In the genomic region with DNA sequence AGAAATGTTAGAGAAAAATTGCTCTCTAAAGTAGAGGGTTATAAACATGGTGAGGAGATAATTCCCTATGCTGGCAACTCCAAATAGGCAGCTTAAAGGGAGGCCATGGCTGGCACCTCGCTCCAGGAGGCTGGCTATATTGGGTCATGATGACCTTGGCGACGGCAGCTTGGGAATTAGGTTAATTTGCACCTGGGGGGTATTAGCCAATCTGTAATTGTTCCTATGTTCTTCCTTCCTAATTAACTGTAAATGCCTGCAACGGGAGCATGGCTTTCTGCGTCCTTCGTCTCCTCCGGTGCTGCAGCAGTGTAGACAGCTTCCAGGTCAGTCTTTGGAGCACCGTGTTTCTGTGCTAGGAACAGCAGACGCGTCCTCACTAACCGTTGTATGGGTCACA, we compare ENCODE assay signal across 33 mouse cellular contexts. TPM values are rescaled to one million over a fixed set of nuclear protein-coding genes. Genes with fewer than 3 reads are reported as not detected.
DNase-seq lines count a peak whose midpoint lies in the region; ATAC-seq lines count a peak whose summit lies in the region.
"Had no signal": no experiment of that assay in that cellular context is flagged by ENCODE, and none has a peak within 500 bp of the region (broad histone marks: within the 10 kb centered on the region; RNA-seq: fewer than 3 reads in every experiment).

No protein-coding gene starts in this region.

- H3K27me3 ChIP-seq in intestine, embryonic 15.5 days (replicated peaks): no peaks in the 10 kb centered on the region
- H3K27me3 ChIP-seq: embryonic facial prominence, embryonic 13.5 days; limb, embryonic 15.5 days; liver, embryonic 13.5 days had no signal

- H3K4me2 ChIP-seq in intestine, embryonic 15.5 days (replicated peaks): no peak overlapping the region
- H3K4me2 ChIP-seq: embryonic facial prominence, embryonic 13.5 days; heart, embryonic 12.5 days; limb, embryonic 15.5 days; liver, embryonic 13.5 days had no signal

- no peak overlapping the region for H3K4me3 ChIP-seq in intestine, embryonic 15.5 days (replicated peaks)
- H3K4me3 ChIP-seq: embryonic facial prominence, embryonic 13.5 days; heart, adult 2 months; heart, embryonic 12.5 days; hindbrain, embryonic 10.5 days; limb, embryonic 10.5 days; limb, embryonic 15.5 days; liver, embryonic 13.5 days had no signal

- ATAC-seq in intestine, embryonic 15.5 days: no peak
- no peak for ATAC-seq in monocyte, adult 5-6 weeks (replicated peaks; ENCODE audit: insufficient number of reproducible peaks, low FRiP score, low TSS enrichment, poor library complexity, severe bottlenecking)
- ATAC-seq: forebrain, embryonic 16.5 days; hindbrain, embryonic 16.5 days; lung, postnatal 0 days had no signal

- peak; percentile 12 for DNase-seq in cerebellum, adult 11-12 months
- no peak for DNase-seq in cerebellum, postnatal 4 days (ENCODE audit: low spot score in 2 of 2)
- peak; percentile 6 for DNase-seq in kidney, adult 18-20 months
- no peak for DNase-seq in kidney, postnatal 10 days
- DNase-seq in cerebellum, postnatal 25 days: peak; percentile 15 to 20
- peak; percentile 70 for DNase-seq in retina, postnatal 1 day
- DNase-seq: adrenal gland, postnatal 10 days; heart, adult 2 months; heart, postnatal 10 days; kidney, adult 8-10 months; liver, embryonic 13.5 days; lung, adult 18-20 months; midbrain, embryonic 14.5 days; right cerebral cortex, adult 18-20 months; spleen, adult 18-20 months; thymus, adult 18-20 months; thymus, postnatal 36 days had no signal

- no peaks in the 10 kb centered on the region for H3K9me3 ChIP-seq in intestine, embryonic 15.5 days
- H3K9me3 ChIP-seq: embryonic facial prominence, embryonic 13.5 days; G1E; heart, embryonic 12.5 days; hindbrain, embryonic 10.5 days; limb, embryonic 10.5 days; limb, embryonic 15.5 days; liver, embryonic 13.5 days had no signal

- H3K36me3 ChIP-seq in intestine, embryonic 15.5 days: no peaks in the 10 kb centered on the region
- H3K36me3 ChIP-seq: embryonic facial prominence, embryonic 13.5 days; G1E; heart, embryonic 12.5 days; hindbrain, embryonic 10.5 days; limb, embryonic 10.5 days; limb, embryonic 15.5 days; liver, embryonic 13.5 days had no signal

- H3K27ac ChIP-seq in intestine, embryonic 15.5 days: no peak overlapping the region
- H3K27ac ChIP-seq: embryonic facial prominence, embryonic 13.5 days; heart, adult 2 months; hindbrain, embryonic 10.5 days; kidney, postnatal 0 days; limb, embryonic 10.5 days; limb, embryonic 15.5 days; liver, embryonic 13.5 days had no signal

- WGBS in intestine, embryonic 15.5 days: 54% methylated on average over 11 of the region's 11 CpGs

- no peaks in the 10 kb centered on the region for H3K4me1 ChIP-seq in intestine, embryonic 15.5 days (replicated peaks)
- H3K4me1 ChIP-seq: embryonic facial prominence, embryonic 13.5 days; heart, embryonic 12.5 days; hindbrain, embryonic 10.5 days; limb, embryonic 15.5 days; liver, embryonic 13.5 days had no signal

- H3K9ac ChIP-seq in intestine, embryonic 15.5 days: no peak overlapping the region
- H3K9ac ChIP-seq: embryonic facial prominence, embryonic 13.5 days; heart, embryonic 12.5 days; limb, embryonic 15.5 days; liver, embryonic 13.5 days had no signal

RNA-seq across cellular contexts. Expression of a gene that starts 36.1 kb away (rescaled TPM):
- polyA plus RNA-seq in intestine, embryonic 15.5 days (2015; fragmentation: Nextera tagmentation; extraction: Ambion mirVana): 0.11 and 0.28 TPM in 2 replicates
- not detected in 3 replicates for total RNA-seq in monocyte, adult 5-6 weeks (2017)
- total RNA-seq: CH12.LX; common myeloid progenitor, adult 5-6 weeks; gastrocnemius, adult 8-10 months; gastrocnemius, postnatal 4 days; heart, adult 2 months; heart, postnatal 10 days had no signal
- polyA plus RNA-seq: G1E; liver, embryonic 13.5 days had no signal

Comparison
In these comparisons a context has a peak if more than half of its experiments do, and no peak if none do; other contexts are left out.
1. DNase-seq: peak in cerebellum, adult 11-12 months (single experiment), kidney, adult 18-20 months (single experiment), cerebellum, postnatal 25 days (2 of 2) and retina, postnatal 1 day (single experiment); none in cerebellum, postnatal 4 days (0 of 2) and kidney, postnatal 10 days (single experiment).